ENCODE assay signal across 8 mouse cellular contexts in genomic region chr2:35662738-35663550, GRCm38 (mm10).
DNase-seq lines count a peak whose midpoint lies in the region; ATAC-seq and TF ChIP-seq lines count a peak whose summit lies in the region.

No protein-coding gene starts in this region.

- peaks cover 18% of the 10 kb centered on the region; the same call in 1 of the 2 replicates for H3K36me3 ChIP-seq in heart, embryonic 14.5 days (ENCODE audit: control insufficient read depth, insufficient read depth, low read length)
- H3K36me3 ChIP-seq in heart, embryonic 16.5 days (ENCODE audit: control insufficient read depth, insufficient read depth) = no peaks in the 10 kb centered on the region
- no peaks in the 10 kb centered on the region for H3K36me3 ChIP-seq in thymus, adult 2 months (ENCODE audit: control insufficient read depth, insufficient read depth, low read length)

- no peak overlapping the region for H3K27ac ChIP-seq in heart, embryonic 14.5 days (replicated peaks in 1 of 2; ENCODE audit: control insufficient read depth in 1 of 2, insufficient read depth in 1 of 2, low read depth in 2 of 2, low read length in 2 of 2)
- no peak overlapping the region for H3K27ac ChIP-seq in heart, embryonic 16.5 days (ENCODE audit: low read length)
- H3K27ac ChIP-seq in thymus, adult 2 months (ENCODE audit: control insufficient read depth, insufficient read depth, low read length) = no peak overlapping the region

- WGBS in heart, embryonic 14.5 days = 41% methylated on average over 26 of the region's 26 CpGs
- WGBS in heart, embryonic 16.5 days = 42% methylated on average over 26 of the region's 26 CpGs
- 79% methylated on average over 26 of the region's 26 CpGs for whole genome bisulfite sequencing in thymus, adult 2 months

- TF ChIP-seq CTCF in thymus, adult 2 months (IDR thresholded peaks at IDR 0.05; ENCODE audit: borderline replicate concordance, control insufficient read depth, extremely low read depth, insufficient read depth, low read length, poor library complexity) = no peak

- intact Hi-C loops in heart, postnatal 14 days (cut with DNase I) = loop anchor here (5.0 kb wide), 2 partner anchors 34 to 49 kb away; no protein-coding TSS in a partner anchor

- no peak for DNase-seq in heart, postnatal 14 days
- peak; percentile 47 for DNase-seq in ZHBTc4 (ENCODE audit: low read depth, low spot score)
- DNase-seq in lung, postnatal 36 days = peak; percentile 38
- no peak for DNase-seq in adrenal gland, postnatal 10 days
- DNase-seq in cerebellum, adult 11-12 months = no peak
- DNase-seq in thymus, adult 2 months = no peak

- H3K4me1 ChIP-seq in heart, embryonic 14.5 days (ENCODE audit: control insufficient read depth in 2 of 2, insufficient read depth in 2 of 2, low read length in 2 of 2) = peaks cover 26 to 51% of the 10 kb centered on the region in 2 experiments
- H3K4me1 ChIP-seq in heart, embryonic 16.5 days (ENCODE audit: control insufficient read depth, insufficient read depth, low read length) = peaks cover 39% of the 10 kb centered on the region
- H3K4me1 ChIP-seq in thymus, adult 2 months (replicated peaks; ENCODE audit: control insufficient read depth, insufficient read depth, low read length) = peaks cover 24% of the 10 kb centered on the region

- TF ChIP-seq POLR2A in thymus, adult 2 months (IDR thresholded peaks at IDR 0.05; ENCODE audit: control insufficient read depth, extremely low read depth, insufficient read depth, low read length, poor library complexity) = no peak

- no peaks in the 10 kb centered on the region for H3K9me3 ChIP-seq in heart, embryonic 14.5 days (ENCODE audit: control insufficient read depth, low read length)
- H3K9me3 ChIP-seq in heart, embryonic 16.5 days (replicated peaks; ENCODE audit: control insufficient read depth, low read length) = no peaks in the 10 kb centered on the region

- H3K4me2 ChIP-seq in heart, embryonic 14.5 days (ENCODE audit: low read length) = peak overlapping the region; percentile 96
- peak overlapping the region; percentile 91 for H3K4me2 ChIP-seq in heart, embryonic 16.5 days (ENCODE audit: low read depth, low read length)

- peak overlapping the region; percentile 88; the same call in 1 of the 2 replicates for H3K9ac ChIP-seq in heart, embryonic 14.5 days (ENCODE audit: low read length)
- peak overlapping the region; percentile 27 for H3K9ac ChIP-seq in heart, embryonic 16.5 days (ENCODE audit: low read length)

- H3K27me3 ChIP-seq in heart, embryonic 14.5 days (ENCODE audit: control insufficient read depth, insufficient read depth, low read length) = no peaks in the 10 kb centered on the region
- H3K27me3 ChIP-seq in heart, embryonic 16.5 days (ENCODE audit: control insufficient read depth, insufficient read depth, low read length) = no peaks in the 10 kb centered on the region
- no peaks in the 10 kb centered on the region; the same call in 1 of the 2 replicates for H3K27me3 ChIP-seq in thymus, adult 2 months (ENCODE audit: control insufficient read depth, insufficient read depth, low read length)

- peak overlapping the region in 1 of 2 experiments; percentile 76; a peak in 3 of 4 replicates for H3K4me3 ChIP-seq in heart, embryonic 14.5 days (ENCODE audit: control insufficient read depth in 1 of 2, insufficient read depth in 1 of 2, low read depth in 1 of 2, low read length in 2 of 2)
- peak overlapping the region; percentile 80 for H3K4me3 ChIP-seq in heart, embryonic 16.5 days (ENCODE audit: low read length)
- H3K4me3 ChIP-seq in thymus, adult 2 months (ENCODE audit: control insufficient read depth, insufficient read depth, low read length) = no peak overlapping the region

- ATAC-seq in heart, embryonic 14.5 days (ENCODE audit: insufficient number of reproducible peaks, insufficient read depth, low FRiP score, low read depth) = no peak
- no peak for ATAC-seq in heart, embryonic 16.5 days (replicated peaks; ENCODE audit: extremely low read depth, insufficient read depth, low FRiP score)

Comparison
In these comparisons a context has a peak if more than half of its experiments do, and no peak if none do; other contexts are left out.
1. DNase-seq: peak in ZHBTc4 (single experiment) and lung, postnatal 36 days (single experiment); none in heart, postnatal 14 days (0 of 2), adrenal gland, postnatal 10 days (single experiment), cerebellum, adult 11-12 months (single experiment) and thymus, adult 2 months (single experiment).